Mouse (Mus musculus): ENCODE measurements around the gene Nav2. TPM values are rescaled to one million over a fixed set of nuclear protein-coding genes. Genes with fewer than 3 reads are reported as not detected.

Gene Nav2
- total and polyA plus RNA-seq, 3 experiments = 2.0 to 2.7 TPM; not detected in 1

DNA sequence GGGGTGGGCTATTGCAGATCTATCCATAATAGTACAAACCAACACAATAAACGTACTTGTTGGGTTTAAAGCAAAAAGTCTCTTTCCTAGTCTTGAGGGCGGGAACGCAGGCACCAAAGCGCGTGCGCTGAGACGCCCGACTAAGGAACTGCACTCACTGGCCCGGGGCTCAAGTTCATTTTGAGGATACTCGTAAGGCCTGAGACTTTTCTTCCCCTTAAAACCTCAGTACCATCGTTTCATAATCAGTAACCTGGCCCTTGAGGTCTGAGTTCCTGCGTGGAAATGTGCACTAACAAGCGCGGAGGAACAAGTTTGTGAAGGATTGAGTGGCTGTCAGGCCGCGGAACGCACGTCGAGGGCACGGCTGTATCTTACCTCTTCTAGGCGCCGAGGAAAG is 727.5 kb downstream of the Nav2 start:
- Histone ChIP-seq H3K79me2 (ENCODE audit: control insufficient read depth, insufficient read depth, low read length, poor library complexity) (no peaks in the 10 kb centered on the region), H3K27ac (ENCODE audit: control insufficient read depth, low read depth, low read length) (no peak overlapping the region), H3K4me3 (ENCODE audit: control insufficient read depth in 1 of 2, insufficient read depth in 1 of 2, low read depth in 2 of 2, low read length in 2 of 2) (no peak overlapping the region), H3K36me3 (ENCODE audit: control insufficient read depth in 1 of 2, insufficient read depth in 2 of 2, low read length in 2 of 2) (no peaks in the 10 kb centered on the region), H3K9ac (ENCODE audit: control insufficient read depth, low read depth, low read length, poor library complexity, severe bottlenecking) (no peak overlapping the region), H3K27me3 (ENCODE audit: control insufficient read depth in 1 of 2, insufficient read depth in 2 of 2, low read length in 2 of 2) (no peaks in the 10 kb centered on the region), H3K4me1 (ENCODE audit: control insufficient read depth in 1 of 2, insufficient read depth in 2 of 2, low read length in 2 of 2) (no peaks in the 10 kb centered on the region), H3K9me3 (replicated peaks; ENCODE audit: insufficient read depth, low read length) (no peaks in the 10 kb centered on the region)
- DNase-seq (ENCODE audit: low read depth, low spot score) = no peak
- TF ChIP-seq USF2 (IDR thresholded peaks at IDR 0.05; ENCODE audit: borderline replicate concordance in 1 of 2, insufficient read depth in 1 of 2, low read depth in 1 of 2, low read length in 2 of 2) = no peak
- no peak for TF ChIP-seq GABPA (IDR thresholded peaks at IDR 0.05; ENCODE audit: low read depth, low read length)
- TF ChIP-seq TAL1 (IDR thresholded peaks at IDR 0.05; ENCODE audit: low read length) = no peak
- TF ChIP-seq JUND (IDR thresholded peaks at IDR 0.05; ENCODE audit: low read depth, low read length) = no peak
- no peak for TF ChIP-seq MAZ (IDR thresholded peaks at IDR 0.05; ENCODE audit: low read depth, low read length)
- TF ChIP-seq ZKSCAN1 (IDR thresholded peaks at IDR 0.05; ENCODE audit: low read depth, low read length) = no peak
- no peak for TF ChIP-seq CHD2 (IDR thresholded peaks at IDR 0.05; ENCODE audit: low read length)
- no peak for TF ChIP-seq ELF1 (IDR thresholded peaks at IDR 0.05; ENCODE audit: low read depth, low read length)
- no peak for TF ChIP-seq KAT2A (conservative IDR thresholded peaks at IDR 0.05; ENCODE audit: low read depth, low read length)
- no peak for TF ChIP-seq MXI1 (IDR thresholded peaks at IDR 0.05; ENCODE audit: low read depth, low read length)
- no peak for TF ChIP-seq ZNF384 (IDR thresholded peaks at IDR 0.05; ENCODE audit: low read depth, low read length)
- TF ChIP-seq E2F4 (IDR thresholded peaks at IDR 0.05; ENCODE audit: borderline replicate concordance, low read depth, low read length) = no peak
- TF ChIP-seq POLR2AphosphoS5 (IDR thresholded peaks at IDR 0.05; ENCODE audit: borderline replicate concordance, low read depth, low read length) = no peak
- no peak for TF ChIP-seq USF1 (IDR thresholded peaks at IDR 0.05; ENCODE audit: low read depth, low read length)

DNA sequence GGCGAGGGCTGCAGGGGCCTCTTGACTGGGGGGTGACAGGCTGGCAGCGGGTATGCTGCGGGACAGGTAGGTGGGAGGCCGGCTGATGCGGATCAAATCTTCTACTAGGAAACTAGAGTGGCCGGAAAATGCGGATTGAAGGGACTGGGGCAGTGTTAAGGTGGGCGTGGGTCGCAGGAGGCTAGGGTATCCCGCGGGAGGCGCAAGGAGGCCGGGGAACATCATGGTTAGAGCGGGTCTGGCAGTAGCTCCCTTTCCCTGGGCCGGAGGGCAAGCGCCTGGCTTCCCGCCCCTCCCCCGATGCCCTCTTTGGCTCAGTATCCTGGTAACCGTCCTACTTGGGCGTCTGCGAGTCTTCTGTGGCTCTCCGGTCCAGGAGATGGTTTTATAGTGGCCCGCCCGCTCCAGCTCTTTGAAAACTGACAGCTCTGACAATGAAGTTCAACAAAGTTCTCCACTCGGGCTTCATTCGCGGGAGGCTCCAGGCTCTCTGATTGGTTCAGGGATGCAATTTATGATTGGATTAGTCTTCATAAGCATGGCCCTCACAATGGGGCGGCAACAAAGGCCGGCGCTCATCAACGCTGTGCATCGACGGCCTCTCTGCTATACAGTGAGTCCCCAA is 728.1 kb downstream of the Nav2 start, which contains the start of gene Dbx1:
Gene Dbx1, minus strand, starts transcription at position 359 of the 625 bp plus-strand sequence.
- Histone ChIP-seq H3K27me3 (ENCODE audit: control insufficient read depth in 1 of 2, insufficient read depth in 2 of 2, low read length in 2 of 2) (no peaks in the 10 kb centered on the region), H3K9ac (ENCODE audit: control insufficient read depth, low read depth, low read length, poor library complexity, severe bottlenecking) (no peak within 1 kb of the TSS), H3K4me3 (ENCODE audit: control insufficient read depth in 1 of 2, insufficient read depth in 1 of 2, low read depth in 2 of 2, low read length in 2 of 2) (no peak within 1 kb of the TSS), H3K27ac (ENCODE audit: control insufficient read depth, low read depth, low read length) (no peak within 1 kb of the TSS), H3K9me3 (replicated peaks; ENCODE audit: insufficient read depth, low read length) (no peaks in the 10 kb centered on the region), H3K4me1 (ENCODE audit: control insufficient read depth in 1 of 2, insufficient read depth in 2 of 2, low read length in 2 of 2) (no peaks in the 10 kb centered on the region), H3K79me2 (ENCODE audit: control insufficient read depth, insufficient read depth, low read length, poor library complexity) (no peaks in the 10 kb centered on the region), H3K36me3 (ENCODE audit: control insufficient read depth in 1 of 2, insufficient read depth in 2 of 2, low read length in 2 of 2) (no peaks in the 10 kb centered on the region)
- DNase-seq (ENCODE audit: low read depth, low spot score) = no peak
- no peak for TF ChIP-seq POLR2AphosphoS2 (IDR thresholded peaks at IDR 0.05; ENCODE audit: low read length)
- TF ChIP-seq TAL1 (IDR thresholded peaks at IDR 0.05; ENCODE audit: low read length) = no peak
- no peak for TF ChIP-seq ZNF384 (IDR thresholded peaks at IDR 0.05; ENCODE audit: low read depth, low read length)
- TF ChIP-seq ZC3H11A (IDR thresholded peaks at IDR 0.05; ENCODE audit: low read depth, low read length) = no peak
- no peak for TF ChIP-seq ZKSCAN1 (IDR thresholded peaks at IDR 0.05; ENCODE audit: low read depth, low read length)
- no peak for TF ChIP-seq SMC3 (IDR thresholded peaks at IDR 0.05; ENCODE audit: low read depth, low read length)
- TF ChIP-seq TCF12 (IDR thresholded peaks at IDR 0.05; ENCODE audit: low read depth, low read length) = no peak
- TF ChIP-seq POLR2AphosphoS5 (IDR thresholded peaks at IDR 0.05; ENCODE audit: borderline replicate concordance, low read depth, low read length) = no peak
- no peak for TF ChIP-seq EP300 (IDR thresholded peaks at IDR 0.05; ENCODE audit: low read depth in 1 of 2, low read length in 2 of 2)
- TF ChIP-seq MAFK (IDR thresholded peaks at IDR 0.05; ENCODE audit: borderline replicate concordance, low read depth, low read length) = no peak
- no peak for TF ChIP-seq POLR2A (IDR thresholded peaks at IDR 0.05; ENCODE audit: control insufficient read depth in 1 of 2, insufficient read depth in 1 of 2, low read depth in 1 of 2, low read length in 2 of 2, poor library complexity in 1 of 2)
- no peak for TF ChIP-seq UBTF (IDR thresholded peaks at IDR 0.05; ENCODE audit: borderline replicate concordance, insufficient read depth, low read depth, low read length)
- TF ChIP-seq ETS1 (IDR thresholded peaks at IDR 0.05; ENCODE audit: low read depth, low read length) = no peak
- TF ChIP-seq CHD1 (IDR thresholded peaks at IDR 0.05; ENCODE audit: low read depth, low read length) = no peak
- TF ChIP-seq RCOR1 (IDR thresholded peaks at IDR 0.05; ENCODE audit: low read depth, low read length) = no peak
- no peak for TF ChIP-seq SIN3A (IDR thresholded peaks at IDR 0.05; ENCODE audit: low read length)
- TF ChIP-seq USF2 (IDR thresholded peaks at IDR 0.05; ENCODE audit: borderline replicate concordance in 1 of 2, insufficient read depth in 1 of 2, low read depth in 1 of 2, low read length in 2 of 2) = no peak
- TF ChIP-seq KAT2A (conservative IDR thresholded peaks at IDR 0.05; ENCODE audit: low read depth, low read length) = no peak
- no peak for TF ChIP-seq MYC (IDR thresholded peaks at IDR 0.05; ENCODE audit: low read depth, low read length)

All from MEL (cell line).